Mouse (Mus musculus) embryonic facial prominence, embryonic 10.5 days (tissue): ENCODE measurements around the gene H2al1d. TPM values are rescaled to one million over a fixed set of nuclear protein-coding genes. Genes with fewer than 3 reads are reported as not detected.
"Not testable (repeated sequence)": the region's sequence is repeated elsewhere in the genome, so short reads cannot be mapped to it uniquely, and the experiment has no call there.

Experiments used
- DNase-seq: peaks from one replicate; pipeline ENCODE4 v3.0.0-alpha.2; 2017; ENCODE audit warnings: low spot score
- H3K27ac ChIP-seq: fragments of 300-500 bp; sonication (generic); replicated peaks from 2 replicates; pipeline ENCODE4 v1.5.1; 2016; ENCODE audit warnings: mild to moderate bottlenecking
- H3K27me3 ChIP-seq: fragments of 300-500 bp; sonication (generic); replicated peaks from 2 replicates; pipeline ENCODE4 v1.6.1; 2016; ENCODE audit warnings: low read depth, mild to moderate bottlenecking; ENCODE audit not compliant: poor library complexity, severe bottlenecking
- H3K36me3 ChIP-seq: fragments of 300-500 bp; sonication (generic); replicated peaks from 2 replicates; pipeline ENCODE4 v1.6.1; 2016; ENCODE audit warnings: mild to moderate bottlenecking, moderate library complexity
- H3K4me1 ChIP-seq: fragments of 300-500 bp; sonication (generic); 2 replicates; pipeline ENCODE4 v1.6.1; 2016
- H3K4me3 ChIP-seq: fragments of 300-500 bp; sonication (generic); 2 replicates; pipeline ENCODE4 v1.5.1; 2016; ENCODE audit warnings: mild to moderate bottlenecking, moderate library complexity
- H3K9me3 ChIP-seq: fragments of 300-500 bp; sonication (generic); 2 replicates; pipeline ENCODE4 v1.6.1; 2016; ENCODE audit warnings: mild to moderate bottlenecking
- WGBS: fragments of 180-500 bp; shearing (Covaris S2); methylation state at CpG from one replicate; pipeline ENCODE4 v1.1.7; 2016; 5-methylcytosine and 5-hydroxymethylcytosine counted together
- polyA plus RNA-seq: library from polyadenylated mRNA; unstranded; fragments of >200 nt; fragmentation: Nextera tagmentation; extraction: Ambion mirVana; gene quantifications from 2 replicates; pipeline ENCODE4 v1.2.1, GENCODE M21; 2016

H2al1d gene
- not detected in 2 replicates for polyA plus RNA-seq

- not testable (repeated sequence) for H3K27ac ChIP-seq, H3K27me3 ChIP-seq, H3K9me3 ChIP-seq, DNase-seq, H3K4me3 ChIP-seq, H3K4me1 ChIP-seq, H3K36me3 ChIP-seq
- WGBS: no CpG with 5 or more reads among the region's 6 CpGs
These were observed at the start of gene H2al1d for GRCm38 (mm10) chrX:11308524-11308923. TSS of gene H2al1d (plus strand) at chrX:11308824.

GRCm38 (mm10) chrX:11264918-11265317 is 43.7 kb upstream of the H2al1d start:
- WGBS: 74% methylated on average over 8 of the region's 8 CpGs
- H3K27me3 ChIP-seq: peaks cover 94% of the 10 kb centered on the region
- no peaks in the 10 kb centered on the region for H3K4me1 ChIP-seq
- no peaks in the 10 kb centered on the region for H3K36me3 ChIP-seq
- no peak overlapping the region for H3K27ac ChIP-seq
- H3K9me3 ChIP-seq: no peaks in the 10 kb centered on the region
- no peak overlapping the region for H3K4me3 ChIP-seq
- no peak for DNase-seq

- no peak for DNase-seq
- Histone ChIP-seq H3K27me3 (peaks cover 94% of the 10 kb centered on the region), H3K36me3 (no peaks in the 10 kb centered on the region), H3K9me3 (no peaks in the 10 kb centered on the region), H3K4me3 (no peak overlapping the region), H3K27ac (no peak overlapping the region), H3K4me1 (no peaks in the 10 kb centered on the region)
- WGBS: 78% methylated on average over 7 of the region's 7 CpGs
These were observed 40.8 kb upstream of the H2al1d start for GRCm38 (mm10) chrX:11267791-11268190.

GRCm38 (mm10) chrX:11269074-11269473 is 39.5 kb upstream of the H2al1d start:
- H3K27me3 ChIP-seq: peaks cover 97% of the 10 kb centered on the region

DNA sequence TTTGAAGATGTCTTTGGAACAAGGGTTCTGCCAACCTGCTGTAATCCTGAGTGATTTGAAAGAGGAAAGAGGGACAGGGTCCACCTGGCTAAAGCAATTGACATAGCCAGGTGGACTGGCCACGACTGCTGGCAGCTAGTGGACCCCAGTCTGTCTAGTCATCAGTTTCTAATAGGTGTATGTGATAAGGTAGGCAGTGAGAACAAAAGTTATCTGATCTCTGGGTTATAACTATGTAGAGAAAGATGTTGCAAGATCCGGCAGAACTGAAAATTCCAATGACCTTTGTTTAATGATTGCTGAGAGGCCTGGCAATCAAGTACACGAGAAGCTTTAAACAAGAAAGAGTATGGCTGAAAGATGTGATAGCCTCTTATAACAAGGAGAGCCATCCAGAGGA is 35.4 kb upstream of the H2al1d start:
- peaks cover 85% of the 10 kb centered on the region for H3K27me3 ChIP-seq
- no peaks in the 10 kb centered on the region for H3K4me1 ChIP-seq
- H3K9me3 ChIP-seq: no peaks in the 10 kb centered on the region
- 83% methylated on average over 3 of the region's 3 CpGs for WGBS
- H3K4me3 ChIP-seq: no peak overlapping the region
- DNase-seq: no peak
- H3K27ac ChIP-seq: no peak overlapping the region
- no peaks in the 10 kb centered on the region for H3K36me3 ChIP-seq

More at GRCm38 (mm10) chrX:11269074-11269473, 39.5 kb upstream of the H2al1d start:
- H3K4me3 ChIP-seq: no peak overlapping the region
- 92% methylated on average over 3 of the region's 3 CpGs for WGBS
- H3K36me3 ChIP-seq: no peaks in the 10 kb centered on the region
- H3K27ac ChIP-seq: no peak overlapping the region
- no peaks in the 10 kb centered on the region for H3K4me1 ChIP-seq
- no peaks in the 10 kb centered on the region for H3K9me3 ChIP-seq
- no peak for DNase-seq

GRCm38 (mm10) chrX:11277083-11277482 is 31.5 kb upstream of the H2al1d start:
- no peak overlapping the region for H3K27ac ChIP-seq
- no peaks in the 10 kb centered on the region for H3K36me3 ChIP-seq
- no peak for DNase-seq
- no peak overlapping the region for H3K4me3 ChIP-seq
- no peaks in the 10 kb centered on the region for H3K4me1 ChIP-seq
- H3K27me3 ChIP-seq: peaks cover 59% of the 10 kb centered on the region
- no peaks in the 10 kb centered on the region for H3K9me3 ChIP-seq
- WGBS: 85% methylated on average over 6 of the region's 6 CpGs

DNA sequence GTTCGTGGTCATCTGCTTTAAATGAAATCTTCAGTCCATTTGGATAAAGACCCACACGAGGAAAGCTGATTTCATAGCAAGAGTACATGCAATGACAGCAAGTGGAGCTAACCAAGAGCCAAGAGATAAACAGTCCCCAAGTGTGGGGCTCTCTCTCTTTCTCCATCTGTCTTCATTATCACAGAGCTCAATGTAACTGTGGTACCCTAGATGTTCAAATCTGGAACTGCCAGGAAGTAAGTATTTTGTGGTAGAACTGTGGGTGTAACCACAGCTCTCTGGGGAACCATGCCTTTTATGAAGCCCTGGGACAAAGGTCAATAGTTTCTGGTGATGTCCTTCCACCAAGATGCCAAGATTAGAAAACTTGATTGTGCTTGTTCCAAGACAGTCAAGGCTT is 27.9 kb upstream of the H2al1d start:
- H3K27ac ChIP-seq: no peak overlapping the region
- no peak overlapping the region for H3K4me3 ChIP-seq
- DNase-seq: no peak
- H3K9me3 ChIP-seq: no peaks in the 10 kb centered on the region
- peaks cover 38% of the 10 kb centered on the region for H3K27me3 ChIP-seq
- no peaks in the 10 kb centered on the region for H3K4me1 ChIP-seq
- no peaks in the 10 kb centered on the region for H3K36me3 ChIP-seq
- 74% methylated on average over 2 of the region's 2 CpGs for WGBS

DNA sequence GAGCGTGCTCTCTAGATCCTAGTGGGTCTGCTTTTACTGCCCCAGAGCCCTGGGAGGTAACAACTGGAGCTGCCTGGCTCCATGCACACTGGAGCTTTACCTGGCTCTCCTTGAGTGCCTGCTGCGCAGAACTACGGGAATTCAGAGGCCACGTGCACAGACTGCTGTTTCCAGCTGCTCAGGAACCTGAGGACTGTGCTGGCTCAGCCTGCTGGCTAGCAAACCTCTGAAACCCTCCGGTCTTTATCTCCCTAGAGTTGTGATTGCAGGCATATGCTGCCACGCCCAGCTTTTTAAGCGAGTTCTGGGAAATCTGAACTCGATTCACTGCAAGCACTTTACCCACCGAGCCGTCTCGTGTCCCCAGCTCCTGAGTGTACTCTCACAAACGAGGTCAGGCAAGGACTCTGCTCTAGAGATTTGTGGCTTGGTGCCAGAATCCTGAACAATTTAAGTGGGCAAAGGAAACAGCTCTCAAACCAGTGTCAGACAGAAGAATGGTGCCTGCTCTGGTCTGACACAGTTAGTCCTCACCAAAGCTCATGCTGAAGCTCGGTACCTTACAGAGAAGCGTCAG is 20.2 kb upstream of the H2al1d start:
- peaks cover 66% of the 10 kb centered on the region for H3K27me3 ChIP-seq
- no peak overlapping the region for H3K27ac ChIP-seq
- H3K9me3 ChIP-seq: no peaks in the 10 kb centered on the region
- no peaks in the 10 kb centered on the region for H3K4me1 ChIP-seq
- no peak overlapping the region for H3K4me3 ChIP-seq
- WGBS: 81% methylated on average over 14 of the region's 14 CpGs
- no peaks in the 10 kb centered on the region for H3K36me3 ChIP-seq
- DNase-seq: no peak

GRCm38 (mm10) chrX:11289244-11289643 is 19.4 kb upstream of the H2al1d start:
- peaks cover 72% of the 10 kb centered on the region for H3K27me3 ChIP-seq
- WGBS: 53% methylated on average over 4 of the region's 4 CpGs
- no peaks in the 10 kb centered on the region for H3K9me3 ChIP-seq
- H3K27ac ChIP-seq: no peak overlapping the region
- H3K4me3 ChIP-seq: no peak overlapping the region
- no peaks in the 10 kb centered on the region for H3K36me3 ChIP-seq
- no peaks in the 10 kb centered on the region for H3K4me1 ChIP-seq
- no peak for DNase-seq

DNA sequence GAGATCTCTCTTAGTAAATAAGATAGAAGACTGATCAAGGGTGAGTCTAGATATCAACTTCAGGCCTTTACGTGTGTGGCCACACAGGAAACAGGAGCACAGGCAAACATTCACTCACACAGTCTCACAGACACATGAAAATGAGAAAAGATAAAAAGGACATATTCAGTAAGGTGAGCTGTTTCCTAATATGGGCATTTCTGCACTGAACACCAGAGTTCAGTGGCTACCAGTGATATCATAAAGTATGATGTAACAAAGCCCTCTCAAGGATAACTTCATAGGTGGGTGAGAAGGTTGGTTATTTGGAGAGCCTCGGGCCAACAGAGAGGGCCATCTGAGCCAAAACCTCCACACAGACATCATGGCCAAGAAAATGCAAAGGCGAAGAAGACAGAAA is 9.7 kb upstream of the H2al1d start, which contains the start of gene H2al1a:
H2al1a (plus strand) TSS at position 301 of the 400 bp plus-strand sequence.
- no CpG with 5 or more reads among the region's 3 CpGs for WGBS
- not testable (repeated sequence) for H3K4me1 ChIP-seq

DNA sequence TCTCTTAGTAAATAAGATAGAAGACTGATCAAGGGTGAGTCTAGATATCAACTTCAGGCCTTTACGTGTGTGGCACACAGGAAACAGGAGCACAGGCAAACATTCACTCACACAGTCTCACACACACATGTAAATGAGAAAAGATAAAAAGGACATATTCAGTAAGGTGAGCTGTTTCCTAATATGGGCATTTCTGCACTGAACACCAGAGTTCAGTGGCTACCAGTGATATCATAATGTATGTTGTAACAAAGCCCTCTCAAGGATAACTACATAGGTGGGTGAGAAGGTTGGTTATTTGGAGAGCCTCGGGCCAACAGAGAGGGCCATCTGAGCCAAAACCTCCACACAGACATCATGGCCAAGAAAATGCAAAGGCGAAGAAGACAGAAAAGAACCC is 6.5 kb upstream of the H2al1d start, which contains the start of gene H2al1b:
H2al1b (plus strand) TSS at position 301 of the 400 bp plus-strand sequence.
- 94% methylated on average over 1 of the region's 3 CpGs for WGBS
- H3K9me3 ChIP-seq, H3K4me3 ChIP-seq, DNase-seq, H3K36me3 ChIP-seq, H3K4me1 ChIP-seq, H3K27ac ChIP-seq, H3K27me3 ChIP-seq: not testable (repeated sequence)

More for the DNA sequence above, 9.7 kb upstream of the H2al1d start, which contains the start of gene H2al1a:
- H3K27me3 ChIP-seq: peaks cover 14% of the 10 kb centered on the region
- not testable (repeated sequence) for H3K36me3 ChIP-seq, DNase-seq, H3K9me3 ChIP-seq, H3K4me3 ChIP-seq, H3K27ac ChIP-seq

- DNase-seq, H3K27me3 ChIP-seq, H3K4me3 ChIP-seq, H3K9me3 ChIP-seq, H3K36me3 ChIP-seq, H3K4me1 ChIP-seq, H3K27ac ChIP-seq: not testable (repeated sequence)
- WGBS: 98% methylated on average over 2 of the region's 6 CpGs
These were observed 3.3 kb upstream of the H2al1d start, which contains the start of gene H2al1c for GRCm38 (mm10) chrX:11305355-11305754. TSS of gene H2al1c (plus strand) at chrX:11305655.

DNA sequence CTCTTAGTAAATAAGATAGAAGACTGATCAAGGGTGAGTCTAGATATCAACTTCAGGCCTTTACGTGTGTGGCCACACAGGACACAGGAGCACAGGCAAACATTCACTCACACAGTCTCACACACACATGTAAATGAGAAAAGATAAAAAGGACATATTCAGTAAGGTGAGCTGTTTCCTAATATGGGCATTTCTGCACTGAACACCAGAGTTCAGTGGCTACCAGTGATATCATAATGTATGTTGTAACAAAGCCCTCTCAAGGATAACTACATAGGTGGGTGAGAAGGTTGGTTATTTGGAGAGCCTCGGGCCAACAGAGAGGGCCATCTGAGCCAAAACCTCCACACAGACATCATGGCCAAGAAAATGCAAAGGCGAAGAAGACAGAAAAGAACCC is 3.0 kb downstream of the H2al1d start, which contains the start of gene H2al1e:
H2al1e (plus strand) TSS at position 301 of the 400 bp plus-strand sequence.
- H3K27me3 ChIP-seq, H3K4me3 ChIP-seq, H3K36me3 ChIP-seq, H3K4me1 ChIP-seq, H3K9me3 ChIP-seq, DNase-seq, H3K27ac ChIP-seq: not testable (repeated sequence)
- no CpG with 5 or more reads among the region's 3 CpGs for WGBS
